In genomic region chr15:86875721-86876309, GRCm38 (mm10) we compare ENCODE assay signal across 9 mouse cellular contexts.
DNase-seq lines count a peak whose midpoint lies in the region; ATAC-seq and TF ChIP-seq lines count a peak whose summit lies in the region.
"Had no signal": no experiment of that assay in that cellular context is flagged by ENCODE, and none has a peak within 500 bp of the region (broad histone marks: within the 10 kb centered on the region; RNA-seq: fewer than 3 reads in every experiment).

No protein-coding gene starts in this region.

- H3K27ac ChIP-seq in intestine, embryonic 14.5 days (ENCODE audit: low read depth), result no peak overlapping the region
- H3K27ac ChIP-seq in intestine, postnatal 0 days (ENCODE audit: low read depth, low read length), result no peak overlapping the region
- H3K27ac ChIP-seq: left cerebral cortex, adult 2 months had no signal

- H3K9ac ChIP-seq in intestine, embryonic 14.5 days (ENCODE audit: low read length), result no peak overlapping the region
- no peak overlapping the region for H3K9ac ChIP-seq in intestine, postnatal 0 days (ENCODE audit: low read depth, low read length)

- no peak for ATAC-seq in intestine, embryonic 14.5 days (replicated peaks; ENCODE audit: low FRiP score, low TSS enrichment, low read depth)
- ATAC-seq in intestine, postnatal 0 days, result no peak
- no peak for ATAC-seq in erythroid progenitor cell, adult 5-6 weeks (replicated peaks; ENCODE audit: low FRiP score, poor library complexity, severe bottlenecking)

- H3K36me3 ChIP-seq in intestine, embryonic 14.5 days (ENCODE audit: control insufficient read depth, insufficient read depth, low read length), result no peaks in the 10 kb centered on the region
- H3K36me3 ChIP-seq in intestine, postnatal 0 days (ENCODE audit: control insufficient read depth, insufficient read depth), result no peaks in the 10 kb centered on the region

- peak overlapping the region; percentile 37 for H3K4me2 ChIP-seq in intestine, embryonic 14.5 days (ENCODE audit: low read length)
- no peak overlapping the region for H3K4me2 ChIP-seq in intestine, postnatal 0 days (replicated peaks; ENCODE audit: low read depth)

- WGBS in intestine, embryonic 14.5 days, result 20% methylated on average over 7 of the region's 7 CpGs
- 22% methylated on average over 7 of the region's 7 CpGs for WGBS in intestine, postnatal 0 days

- no peak overlapping the region for H3K4me3 ChIP-seq in intestine, embryonic 14.5 days (ENCODE audit: low read depth, low read length)
- H3K4me3 ChIP-seq in intestine, postnatal 0 days (ENCODE audit: low read depth, low read length), result no peak overlapping the region
- H3K4me3 ChIP-seq: left cerebral cortex, adult 2 months had no signal

- no peaks in the 10 kb centered on the region for H3K4me1 ChIP-seq in intestine, embryonic 14.5 days (replicated peaks; ENCODE audit: control insufficient read depth, insufficient read depth, low read length)
- H3K4me1 ChIP-seq in intestine, postnatal 0 days (replicated peaks; ENCODE audit: control insufficient read depth, insufficient read depth, low read length), result no peaks in the 10 kb centered on the region

- no peak for TF ChIP-seq CTCF in intestine, postnatal 0 days (IDR thresholded peaks at IDR 0.05; ENCODE audit: low read depth)

- DNase-seq in intestine, embryonic 14.5 days (ENCODE audit: low spot score), result no peak
- DNase-seq in embryo, embryonic 11.5 days (ENCODE audit: low read depth, low spot score), result peak; percentile 17
- peak; percentile 2 for DNase-seq in forelimb bud, embryonic 11.5 days (ENCODE audit: low read depth, low spot score)
- peak; percentile 65 for DNase-seq in neural tube, embryonic 10.5 days (ENCODE audit: extremely low spot score, low spot score)
- DNase-seq in gastrocnemius, postnatal 10 days, result no peak
- no peak for DNase-seq in urinary bladder, postnatal 25 days (ENCODE audit: low spot score)

- no peaks in the 10 kb centered on the region for H3K9me3 ChIP-seq in intestine, embryonic 14.5 days (ENCODE audit: control insufficient read depth, low read length)
- no peaks in the 10 kb centered on the region for H3K9me3 ChIP-seq in intestine, postnatal 0 days (ENCODE audit: control insufficient read depth)

- no peaks in the 10 kb centered on the region for H3K27me3 ChIP-seq in intestine, embryonic 14.5 days (replicated peaks; ENCODE audit: control insufficient read depth, insufficient read depth, low read length)
- no peaks in the 10 kb centered on the region for H3K27me3 ChIP-seq in intestine, postnatal 0 days (replicated peaks; ENCODE audit: control insufficient read depth, insufficient read depth, low read length)

Comparison
In these comparisons a context has a peak if more than half of its experiments do, and no peak if none do; other contexts are left out.
1. DNase-seq: peak in embryo, embryonic 11.5 days (single experiment), forelimb bud, embryonic 11.5 days (single experiment) and neural tube, embryonic 10.5 days (single experiment); none in intestine, embryonic 14.5 days (single experiment), gastrocnemius, postnatal 10 days (single experiment) and urinary bladder, postnatal 25 days (single experiment).